Mouse (Mus musculus): Measurements from ENCODE around the gene Lgmn. TPM values are rescaled to one million over a fixed set of nuclear protein-coding genes. Genes with fewer than 3 reads are reported as not detected.

Gene Lgmn
- polyA plus RNA-seq, 1 experiment, result 40.6 TPM

DNA sequence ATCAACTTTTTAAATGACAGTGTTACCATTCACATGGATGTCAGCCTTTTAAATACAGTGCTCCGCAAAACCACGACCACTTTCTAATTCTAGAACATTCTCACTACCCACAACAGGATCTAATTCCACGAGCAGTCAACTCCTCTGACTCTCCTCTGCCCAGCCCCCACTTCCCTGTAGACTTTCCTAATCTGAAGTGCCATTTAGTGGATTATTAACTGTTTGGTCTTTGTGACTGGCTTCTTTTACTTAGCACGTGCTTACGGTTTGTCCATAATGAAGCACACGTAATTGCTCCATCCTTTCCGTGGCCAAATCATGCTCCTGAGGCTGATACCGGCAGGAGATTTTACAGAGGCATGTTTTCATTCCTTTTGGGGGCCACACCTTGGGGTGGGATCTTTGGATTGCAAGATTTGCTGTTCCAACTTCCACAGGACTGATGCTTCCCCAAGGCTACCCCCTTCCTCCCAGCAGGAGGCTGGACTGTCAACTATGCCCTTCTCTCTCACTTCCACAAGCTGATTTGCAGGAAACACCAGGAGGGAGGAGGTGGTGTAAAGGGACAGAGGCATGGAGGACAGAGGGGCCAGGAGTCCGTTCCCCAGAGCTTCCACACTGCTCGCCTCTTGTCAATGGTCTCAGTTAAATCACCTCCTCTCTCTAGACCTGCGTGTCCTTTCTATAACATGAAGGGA, 16.8 kb downstream of the Lgmn start:
- Histone ChIP-seq H3K4me3 (replicated peaks) (peak overlapping the region; percentile 40), H3K4me1 (peaks cover 79% of the 10 kb centered on the region), H3K36me3 (replicated peaks; ENCODE audit: low read length) (peaks cover 41% of the 10 kb centered on the region), H3K9me3 (no peaks in the 10 kb centered on the region), H3K27me3 (replicated peaks) (no peaks in the 10 kb centered on the region)
- no peak for TF ChIP-seq FLI1 (IDR thresholded peaks at IDR 0.05; ENCODE audit: low read length)
- no peak for TF ChIP-seq GATA1 (IDR thresholded peaks at IDR 0.05; ENCODE audit: borderline replicate concordance, low read length)

DNA sequence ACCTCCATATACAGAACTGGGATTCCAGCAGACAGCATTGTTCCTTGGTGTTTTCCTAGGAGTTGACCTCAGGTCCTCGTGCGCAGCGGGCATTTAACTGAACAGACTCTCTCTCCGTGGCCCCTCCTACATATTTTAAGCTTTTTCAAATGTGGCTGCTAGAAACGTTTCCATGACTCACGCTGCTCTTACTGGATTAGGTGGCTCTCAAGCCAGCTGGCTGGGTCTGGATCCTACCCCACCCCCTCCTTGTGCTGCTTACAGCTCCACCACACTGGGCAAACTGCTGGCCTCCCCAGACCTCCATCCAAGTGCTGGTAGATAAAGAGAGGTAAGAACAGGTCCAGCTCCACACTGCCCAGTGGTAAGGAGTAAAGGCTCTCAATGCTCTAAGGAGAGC, 17.5 kb downstream of the Lgmn start:
- TF ChIP-seq GATA1 (IDR thresholded peaks at IDR 0.05; ENCODE audit: borderline replicate concordance, low read length) (no peak), FLI1 (IDR thresholded peaks at IDR 0.05; ENCODE audit: low read length) (no peak)
- Histone ChIP-seq H3K9me3 (no peaks in the 10 kb centered on the region), H3K27me3 (replicated peaks) (no peaks in the 10 kb centered on the region), H3K4me1 (peaks cover 86% of the 10 kb centered on the region), H3K4me3 (replicated peaks) (no peak overlapping the region), H3K36me3 (replicated peaks; ENCODE audit: low read length) (peaks cover 44% of the 10 kb centered on the region)

DNA sequence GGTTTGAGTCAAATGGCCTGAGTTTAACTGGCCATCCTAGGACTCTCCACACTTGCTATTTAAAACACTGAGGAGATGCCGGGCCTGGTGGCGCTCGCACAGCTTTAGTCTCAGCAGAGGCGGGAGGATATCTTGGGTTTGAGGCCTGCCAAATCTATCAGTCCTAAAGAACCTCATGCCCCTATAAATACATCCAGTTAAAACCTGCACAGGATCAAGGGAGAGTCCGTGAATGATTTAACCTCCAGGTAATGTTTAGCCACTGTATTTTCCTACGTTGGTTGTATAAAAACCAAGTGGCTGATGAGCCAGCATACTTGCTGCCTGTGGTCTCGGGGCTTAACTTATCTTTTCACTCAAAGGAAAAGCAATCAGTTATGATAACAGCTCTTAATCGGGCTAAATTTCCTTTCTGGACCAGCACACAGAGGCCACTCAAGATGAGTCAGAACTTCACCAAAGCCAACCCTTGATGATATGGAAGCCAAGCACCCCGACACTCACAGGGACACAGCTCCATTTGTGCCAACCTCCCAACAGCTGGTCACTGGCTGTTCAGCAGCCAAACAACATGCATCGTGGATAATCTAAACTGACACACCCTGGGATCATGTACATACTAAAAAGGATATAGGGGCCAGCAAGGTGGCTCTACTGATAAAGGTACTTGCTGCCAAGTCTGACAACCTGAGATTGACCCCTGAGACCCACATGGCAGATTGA, 19.3 kb downstream of the Lgmn start:
- Histone ChIP-seq H3K9me3 (no peaks in the 10 kb centered on the region), H3K4me1 (peaks cover 92% of the 10 kb centered on the region), H3K4me3 (replicated peaks) (peak overlapping the region; percentile 71), H3K27me3 (replicated peaks) (no peaks in the 10 kb centered on the region), H3K36me3 (replicated peaks; ENCODE audit: low read length) (peaks cover 61% of the 10 kb centered on the region)
- TF ChIP-seq FLI1 (IDR thresholded peaks at IDR 0.05; ENCODE audit: low read length) (no peak), GATA1 (IDR thresholded peaks at IDR 0.05; ENCODE audit: borderline replicate concordance, low read length) (no peak)

DNA sequence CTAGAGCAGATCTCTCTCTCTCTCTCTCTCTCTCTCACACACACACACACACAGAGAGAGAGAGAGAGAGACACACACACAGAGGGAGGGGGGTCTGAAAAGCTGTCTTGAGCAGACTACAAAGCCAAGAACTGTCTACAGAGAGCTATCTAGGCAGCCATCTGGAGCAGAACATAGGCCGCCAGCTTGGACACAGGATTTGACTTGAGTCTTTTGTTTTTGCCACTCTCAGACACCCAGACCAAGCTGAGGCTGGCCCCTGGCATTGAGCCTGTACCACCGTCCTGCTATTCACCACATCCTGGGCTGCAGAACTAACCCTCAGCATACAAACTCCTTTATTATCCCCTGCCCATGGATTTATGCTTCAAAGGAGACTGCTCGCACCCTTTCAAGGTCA, 20.1 kb downstream of the Lgmn start:
- H3K4me1 ChIP-seq, result peaks cover 92% of the 10 kb centered on the region

DNA sequence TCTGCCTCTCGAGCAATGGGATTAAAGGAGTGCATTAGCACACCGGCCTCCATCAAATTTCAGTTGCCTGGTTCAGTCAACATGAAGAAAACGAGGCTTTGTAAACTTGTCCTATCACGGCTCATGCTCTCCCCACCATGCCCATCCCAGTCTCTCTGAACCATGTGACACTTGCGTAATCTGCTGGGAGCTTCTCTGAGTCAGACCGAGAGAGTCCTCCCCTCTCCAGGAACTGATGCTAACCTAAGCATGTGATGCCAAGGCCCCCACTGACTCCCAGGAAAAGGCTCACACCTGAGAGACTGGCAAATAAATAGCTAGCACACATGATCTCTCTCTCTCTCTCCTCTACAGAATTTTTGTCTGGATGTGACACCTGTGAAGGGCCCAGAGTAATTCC, 21.9 kb downstream of the Lgmn start:
- no peaks in the 10 kb centered on the region for H3K27me3 ChIP-seq (replicated peaks)
- TF ChIP-seq FLI1 (IDR thresholded peaks at IDR 0.05; ENCODE audit: low read length) (no peak), GATA1 (IDR thresholded peaks at IDR 0.05; ENCODE audit: borderline replicate concordance, low read length) (no peak)
- peaks cover 64% of the 10 kb centered on the region for H3K36me3 ChIP-seq (replicated peaks; ENCODE audit: low read length)
- no peaks in the 10 kb centered on the region for H3K9me3 ChIP-seq
- peaks cover 79% of the 10 kb centered on the region for H3K4me1 ChIP-seq
- no peak overlapping the region for H3K4me3 ChIP-seq (replicated peaks)

More for the DNA sequence above, 20.1 kb downstream of the Lgmn start:
- H3K36me3 ChIP-seq (replicated peaks; ENCODE audit: low read length), result peaks cover 61% of the 10 kb centered on the region
- no peak overlapping the region for H3K4me3 ChIP-seq (replicated peaks)
- no peaks in the 10 kb centered on the region for H3K9me3 ChIP-seq
- TF ChIP-seq FLI1 (IDR thresholded peaks at IDR 0.05; ENCODE audit: low read length), result no peak
- no peak for TF ChIP-seq GATA1 (IDR thresholded peaks at IDR 0.05; ENCODE audit: borderline replicate concordance, low read length)
- no peaks in the 10 kb centered on the region for H3K27me3 ChIP-seq (replicated peaks)

DNA sequence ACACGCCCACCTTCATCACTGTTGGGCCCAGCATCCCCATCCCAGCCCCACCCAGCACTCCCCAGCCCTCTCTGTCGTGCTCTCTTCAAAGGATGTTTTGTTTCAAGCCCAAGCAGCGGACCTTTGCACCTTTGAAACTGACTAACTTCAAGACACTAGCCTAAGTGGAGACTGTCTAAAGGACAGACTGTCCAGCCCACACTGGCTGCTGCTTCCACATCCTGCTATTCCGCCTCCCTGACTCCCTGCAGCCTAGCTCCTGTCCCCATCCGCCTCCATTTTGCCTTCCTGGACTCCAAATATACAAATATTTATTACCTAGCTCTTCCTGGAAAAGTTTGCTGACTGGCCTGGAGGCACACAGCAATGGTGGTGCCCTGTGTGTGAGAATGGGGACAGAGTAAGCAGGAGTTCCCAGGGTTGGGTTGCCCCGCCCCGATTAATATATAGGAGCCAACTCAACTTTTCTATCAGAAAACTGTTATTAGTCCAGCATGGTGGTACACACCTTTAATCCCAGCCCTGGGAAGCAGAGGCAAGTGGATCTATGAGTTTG, 22.6 kb downstream of the Lgmn start:
- no peaks in the 10 kb centered on the region for H3K9me3 ChIP-seq
- TF ChIP-seq GATA1 (IDR thresholded peaks at IDR 0.05; ENCODE audit: borderline replicate concordance, low read length), result no peak
- no peak for TF ChIP-seq FLI1 (IDR thresholded peaks at IDR 0.05; ENCODE audit: low read length)
- H3K4me3 ChIP-seq (replicated peaks), result no peak overlapping the region
- H3K36me3 ChIP-seq (replicated peaks; ENCODE audit: low read length), result peaks cover 59% of the 10 kb centered on the region
- H3K4me1 ChIP-seq, result peaks cover 72% of the 10 kb centered on the region
- no peaks in the 10 kb centered on the region for H3K27me3 ChIP-seq (replicated peaks)

DNA sequence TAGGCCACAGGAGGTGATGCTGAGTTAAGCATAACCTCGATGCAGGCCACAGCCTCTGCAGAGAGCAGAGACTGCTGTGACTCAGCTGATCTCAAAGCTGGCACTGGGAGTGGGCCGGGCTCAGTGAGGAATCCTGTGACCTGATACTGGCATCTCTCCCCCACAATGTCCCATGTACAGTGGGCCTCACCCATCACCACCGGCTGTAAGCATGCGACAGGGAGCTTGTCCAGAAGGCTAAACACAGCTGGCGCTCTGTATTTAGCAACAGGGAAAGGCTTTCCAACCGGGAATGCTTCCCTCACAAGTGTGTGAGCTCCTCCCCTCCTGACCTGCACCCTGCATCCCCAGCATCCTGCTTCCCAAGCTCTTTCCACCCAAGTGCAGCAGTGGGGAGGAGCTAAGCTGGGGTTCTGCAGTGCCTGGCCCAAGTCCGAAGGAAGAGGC, 23.2 kb downstream of the Lgmn start:
- Histone ChIP-seq H3K27me3 (replicated peaks) (no peaks in the 10 kb centered on the region), H3K4me3 (replicated peaks) (peak overlapping the region; percentile 59), H3K36me3 (replicated peaks; ENCODE audit: low read length) (peaks cover 53% of the 10 kb centered on the region), H3K4me1 (peaks cover 66% of the 10 kb centered on the region), H3K9me3 (no peaks in the 10 kb centered on the region)
- TF ChIP-seq GATA1 (IDR thresholded peaks at IDR 0.05; ENCODE audit: borderline replicate concordance, low read length) (no peak), FLI1 (IDR thresholded peaks at IDR 0.05; ENCODE audit: low read length) (no peak)

DNA sequence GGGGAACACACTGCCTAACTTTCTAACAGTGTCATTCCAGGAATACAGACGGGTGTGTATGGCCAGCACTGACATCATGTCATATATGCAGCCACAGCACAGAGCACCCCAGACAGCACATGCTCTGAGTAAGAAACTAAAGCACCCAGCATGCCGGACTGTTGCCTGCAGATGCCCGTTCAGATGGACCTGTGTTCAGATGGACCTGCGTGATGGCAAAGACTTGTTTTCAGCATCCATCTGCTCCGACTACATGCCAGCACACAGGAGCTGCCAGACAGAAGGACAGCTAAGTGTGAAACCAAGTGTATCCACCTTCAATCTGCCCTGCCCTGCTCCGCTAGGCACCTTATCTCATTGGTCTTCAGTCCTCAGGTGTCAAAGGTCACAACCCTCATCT, 24.9 kb downstream of the Lgmn start:
- H3K36me3 ChIP-seq (replicated peaks; ENCODE audit: low read length), result peaks cover 47% of the 10 kb centered on the region
- H3K27me3 ChIP-seq (replicated peaks), result no peaks in the 10 kb centered on the region
- H3K4me3 ChIP-seq (replicated peaks), result peak overlapping the region; percentile 4
- TF ChIP-seq FLI1 (IDR thresholded peaks at IDR 0.05; ENCODE audit: low read length) (no peak), GATA1 (IDR thresholded peaks at IDR 0.05; ENCODE audit: borderline replicate concordance, low read length) (no peak)
- peaks cover 49% of the 10 kb centered on the region for H3K4me1 ChIP-seq
- H3K9me3 ChIP-seq, result no peaks in the 10 kb centered on the region

DNA sequence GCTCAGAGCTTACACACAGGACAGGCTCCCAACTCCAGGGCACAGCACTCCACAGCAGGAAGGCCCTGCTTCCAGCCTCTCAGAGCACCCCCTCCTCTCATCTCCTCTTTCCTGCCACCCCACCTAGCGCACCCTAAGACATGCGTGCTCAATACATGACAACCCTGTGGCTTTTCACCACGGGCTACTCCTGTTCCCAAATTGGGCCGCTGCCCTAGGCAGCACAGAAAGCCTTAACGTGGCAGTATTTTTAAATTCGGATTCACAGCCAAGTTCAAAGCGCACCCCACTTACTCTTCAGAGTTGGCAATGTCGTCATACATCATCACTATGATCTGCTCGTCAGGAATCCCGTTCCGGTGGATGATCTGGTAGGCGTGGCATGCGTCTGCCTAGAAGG, 26.4 kb downstream of the Lgmn start:
- Histone ChIP-seq H3K4me1 (peaks cover 40% of the 10 kb centered on the region), H3K27me3 (replicated peaks) (no peaks in the 10 kb centered on the region), H3K9me3 (no peaks in the 10 kb centered on the region), H3K36me3 (replicated peaks; ENCODE audit: low read length) (peaks cover 45% of the 10 kb centered on the region), H3K4me3 (replicated peaks) (no peak overlapping the region)
- TF ChIP-seq FLI1 (IDR thresholded peaks at IDR 0.05; ENCODE audit: low read length) (no peak), GATA1 (IDR thresholded peaks at IDR 0.05; ENCODE audit: borderline replicate concordance, low read length) (no peak)

DNA sequence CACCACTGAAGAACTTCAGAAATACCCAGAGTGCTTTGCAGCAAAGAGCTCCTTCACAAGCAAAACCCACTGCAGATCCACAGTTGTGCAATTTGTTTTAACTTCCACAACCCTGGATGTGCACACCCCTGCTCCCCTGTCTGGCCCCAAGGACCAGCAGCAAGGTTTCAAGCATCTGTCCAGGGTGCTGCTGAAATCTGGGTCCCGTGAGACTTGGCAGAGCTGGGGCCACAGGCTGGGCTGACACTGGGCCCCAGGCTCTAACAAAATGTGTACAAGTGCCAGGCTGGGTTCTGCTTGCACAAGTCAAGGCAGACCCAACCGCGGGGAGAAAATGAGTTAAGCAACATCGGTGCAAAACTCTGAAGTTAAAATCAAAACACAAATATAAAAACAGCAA, 41.0 kb downstream of the Lgmn start:
- Histone ChIP-seq H3K4me1 (peaks cover 44% of the 10 kb centered on the region), H3K4me3 (replicated peaks) (no peak overlapping the region), H3K27me3 (replicated peaks) (peaks cover 10% of the 10 kb centered on the region), H3K9me3 (no peaks in the 10 kb centered on the region; the same call in 1 of the 2 replicates), H3K36me3 (replicated peaks; ENCODE audit: low read length) (peaks cover 94% of the 10 kb centered on the region)
- TF ChIP-seq GATA1 (IDR thresholded peaks at IDR 0.05; ENCODE audit: borderline replicate concordance, low read length), result no peak
